Mouse (Mus musculus) spleen, postnatal 14 days (tissue): ENCODE data around the gene Slc15a5.
"Not testable (repeated sequence)": the region's sequence is repeated elsewhere in the genome, so short reads cannot be mapped to it uniquely, and the experiment has no call there.

Experiments used
- DNase-seq, 2 experiments: peaks; one replicate each; pipeline ENCODE4 v3.0.0; 2021 to 2022; ENCODE audit warnings: low spot score in 2 of 2

The Slc15a5 gene

GRCm38 (mm10) chr6:138079816-138080215, at the start of gene Slc15a5:
Gene Slc15a5 (minus strand): TSS chr6:138079916.
- DNase-seq = no peak

- no peak for DNase-seq
Measured at GRCm38 (mm10) chr6:138128392-138129335, 48.9 kb upstream of the Slc15a5 start.

GRCm38 (mm10) chr6:138117496-138117895, 37.8 kb upstream of the Slc15a5 start:
- no peak for DNase-seq

- DNase-seq = no peak
Measured at GRCm38 (mm10) chr6:138104559-138104958, 24.8 kb upstream of the Slc15a5 start.

- DNase-seq = no peak
Measured at GRCm38 (mm10) chr6:138102940-138103339, 23.2 kb upstream of the Slc15a5 start.

- no peak for DNase-seq
Measured at GRCm38 (mm10) chr6:138101843-138102242, 22.1 kb upstream of the Slc15a5 start.

- DNase-seq = no peak
Measured at GRCm38 (mm10) chr6:138099646-138100045, 19.9 kb upstream of the Slc15a5 start.

GRCm38 (mm10) chr6:138095060-138095459, 15.3 kb upstream of the Slc15a5 start:
- no peak for DNase-seq

- no peak for DNase-seq
Measured at GRCm38 (mm10) chr6:138092432-138092831, 12.7 kb upstream of the Slc15a5 start.

GRCm38 (mm10) chr6:138089084-138089483, 9.4 kb upstream of the Slc15a5 start:
- DNase-seq = no peak

GRCm38 (mm10) chr6:138086421-138086820, 6.7 kb upstream of the Slc15a5 start:
- not testable (repeated sequence) for DNase-seq

GRCm38 (mm10) chr6:138080778-138081549, 1.2 kb upstream of the Slc15a5 start:
- DNase-seq = no peak

- DNase-seq = no peak
Measured at GRCm38 (mm10) chr6:138077681-138078439, 1.9 kb downstream of the Slc15a5 start.

- DNase-seq = no peak
Measured at GRCm38 (mm10) chr6:138075723-138076122, 4.0 kb downstream of the Slc15a5 start.

- no peak for DNase-seq
Measured at GRCm38 (mm10) chr6:138073540-138073939, 6.2 kb downstream of the Slc15a5 start.

- no peak for DNase-seq
Measured at GRCm38 (mm10) chr6:138072963-138073339, 6.8 kb downstream of the Slc15a5 start.

- DNase-seq = no peak
Measured at GRCm38 (mm10) chr6:138072110-138072962, 7.4 kb downstream of the Slc15a5 start.

GRCm38 (mm10) chr6:138071505-138072107, 8.1 kb downstream of the Slc15a5 start:
- no peak for DNase-seq

- no peak for DNase-seq
Measured at GRCm38 (mm10) chr6:138070720-138071504, 8.8 kb downstream of the Slc15a5 start.

GRCm38 (mm10) chr6:138069921-138070320, 9.8 kb downstream of the Slc15a5 start:
- no peak for DNase-seq
